Comparison of ENCODE assay signal across 8 mouse cellular contexts in genomic region chr11:106675201-106675726, GRCm38 (mm10).
A peak's percentile ranks its signal among the peaks of the same experiment; 100 is the strongest.
DNase-seq lines count a peak whose midpoint lies in the region; ATAC-seq lines count a peak whose summit lies in the region.

No protein-coding gene starts in this region.

- peaks cover 20% of the 10 kb centered on the region for H3K4me1 ChIP-seq in embryonic facial prominence, embryonic 14.5 days (ENCODE audit: control insufficient read depth, insufficient read depth, low read length)
- H3K4me1 ChIP-seq in heart, embryonic 15.5 days (replicated peaks): peaks cover 72% of the 10 kb centered on the region
- peaks cover 19% of the 10 kb centered on the region for H3K4me1 ChIP-seq in kidney, embryonic 16.5 days (ENCODE audit: insufficient read depth, low read length)

- H3K4me2 ChIP-seq in embryonic facial prominence, embryonic 14.5 days (ENCODE audit: low read depth, low read length): peak overlapping the region; percentile 39; the same call in 1 of the 2 replicates
- H3K4me2 ChIP-seq in heart, embryonic 15.5 days: peak overlapping the region; percentile 55
- H3K4me2 ChIP-seq in kidney, embryonic 16.5 days (replicated peaks; ENCODE audit: low read depth, low read length): peak overlapping the region; percentile 41; the same call in 1 of the 2 replicates

- H3K4me3 ChIP-seq in embryonic facial prominence, embryonic 14.5 days (ENCODE audit: low read depth, low read length): no peak overlapping the region
- H3K4me3 ChIP-seq in heart, embryonic 15.5 days: no peak overlapping the region
- H3K4me3 ChIP-seq in kidney, embryonic 16.5 days (ENCODE audit: low read length): no peak overlapping the region

- peak; percentile 21 to 49 for DNase-seq in left cerebral cortex, postnatal 14 days (ENCODE audit: low spot score in 2 of 2)
- no peak for DNase-seq in left cerebral cortex, postnatal 4 days
- DNase-seq in embryonic facial prominence, embryonic 14.5 days (ENCODE audit: low spot score): peak; percentile 33
- peak; percentile 74 to 82 for DNase-seq in lung, postnatal 4 days
- no peak for DNase-seq in urinary bladder, adult 2 months (ENCODE audit: low spot score)
- no peak for DNase-seq in ovary, postnatal 14 days (ENCODE audit: low spot score)

- no peak for ATAC-seq in embryonic facial prominence, embryonic 14.5 days (ENCODE audit: low read depth)
- 0 out of 2 replicates have a peak, but pooled peaks have one; percentile 15 for ATAC-seq in heart, embryonic 15.5 days (replicated peaks; ENCODE audit: insufficient number of reproducible peaks, insufficient read depth, low FRiP score, low read depth)
- ATAC-seq in kidney, embryonic 16.5 days (ENCODE audit: low FRiP score, low TSS enrichment): no peak

- H3K9me3 ChIP-seq in embryonic facial prominence, embryonic 14.5 days (ENCODE audit: control insufficient read depth, low read length): no peaks in the 10 kb centered on the region
- no peaks in the 10 kb centered on the region for H3K9me3 ChIP-seq in heart, embryonic 15.5 days (replicated peaks)
- H3K9me3 ChIP-seq in kidney, embryonic 16.5 days (ENCODE audit: low read length): no peaks in the 10 kb centered on the region

- H3K27ac ChIP-seq in embryonic facial prominence, embryonic 14.5 days (replicated peaks; ENCODE audit: low read depth, low read length): peak overlapping the region; percentile 73
- H3K27ac ChIP-seq in heart, embryonic 15.5 days: peak overlapping the region; percentile 86
- peak overlapping the region; percentile 79 for H3K27ac ChIP-seq in kidney, embryonic 16.5 days (ENCODE audit: low read length)

- intact Hi-C loops in left cerebral cortex, postnatal 14 days (cut with DNase I): no loop called here
- intact Hi-C loops in left cerebral cortex, postnatal 4 days (cut with DNase I): no loop called here

- H3K9ac ChIP-seq in embryonic facial prominence, embryonic 14.5 days (ENCODE audit: low read depth, low read length): no peak overlapping the region
- no peak overlapping the region for H3K9ac ChIP-seq in heart, embryonic 15.5 days
- no peak overlapping the region for H3K9ac ChIP-seq in kidney, embryonic 16.5 days (replicated peaks; ENCODE audit: low read length)

- no peaks in the 10 kb centered on the region for H3K27me3 ChIP-seq in embryonic facial prominence, embryonic 14.5 days (replicated peaks; ENCODE audit: control insufficient read depth, insufficient read depth, low read length)
- no peaks in the 10 kb centered on the region for H3K27me3 ChIP-seq in heart, embryonic 15.5 days
- no peaks in the 10 kb centered on the region for H3K27me3 ChIP-seq in kidney, embryonic 16.5 days (ENCODE audit: insufficient read depth, low read length)

- H3K36me3 ChIP-seq in embryonic facial prominence, embryonic 14.5 days (ENCODE audit: control insufficient read depth, insufficient read depth, low read length): no peaks in the 10 kb centered on the region
- H3K36me3 ChIP-seq in heart, embryonic 15.5 days: no peaks in the 10 kb centered on the region
- H3K36me3 ChIP-seq in kidney, embryonic 16.5 days (ENCODE audit: insufficient read depth, low read length): no peaks in the 10 kb centered on the region

- WGBS in embryonic facial prominence, embryonic 14.5 days: 47% methylated on average over 10 of the region's 10 CpGs
- 36% methylated on average over 10 of the region's 10 CpGs for WGBS in heart, embryonic 15.5 days
- WGBS in kidney, embryonic 16.5 days: 43% methylated on average over 10 of the region's 10 CpGs

Comparison
In these comparisons a context has a peak if more than half of its experiments do, and no peak if none do; other contexts are left out.
1. DNase-seq: peak in left cerebral cortex, postnatal 14 days (2 of 2), embryonic facial prominence, embryonic 14.5 days (single experiment) and lung, postnatal 4 days (2 of 2); none in left cerebral cortex, postnatal 4 days (single experiment), urinary bladder, adult 2 months (single experiment) and ovary, postnatal 14 days (single experiment).
2. Peak in every context shown above with its lines, with median percentiles within 50 percentile points of each other: H3K27ac ChIP-seq and H3K4me2 ChIP-seq.